Mouse (Mus musculus) cerebellum, adult 8-10 months (tissue): ENCODE results near the gene Fbxo24.

Experiments
- DNase-seq: peaks from one replicate; pipeline ENCODE4 v3.0.0; 2022

The Fbxo24 gene

GRCm38 (mm10) chr5:137628498-137629305 is at the start of gene Fbxo24, which contains the start of the genes Lrch4 and Gm20605:
Gene Fbxo24 (minus strand): TSS chr5:137629002.
Gene Lrch4 (plus strand): TSS chr5:137629121.
Gene Gm20605 (plus strand): TSS chr5:137629175.
- DNase-seq, result peak; percentile 98

- DNase-seq, result no peak
These were observed 49.1 kb upstream of the Fbxo24 start for GRCm38 (mm10) chr5:137677859-137678258.

GRCm38 (mm10) chr5:137674786-137675185 is 46.0 kb upstream of the Fbxo24 start:
- DNase-seq, result no peak

- DNase-seq, result no peak
These were observed 44.2 kb upstream of the Fbxo24 start for GRCm38 (mm10) chr5:137673015-137673414.

- DNase-seq, result no peak
These were observed 43.6 kb upstream of the Fbxo24 start for GRCm38 (mm10) chr5:137672361-137672760.

- no peak for DNase-seq
These were observed 42.8 kb upstream of the Fbxo24 start for GRCm38 (mm10) chr5:137671443-137672240.

GRCm38 (mm10) chr5:137670240-137670639 is 41.4 kb upstream of the Fbxo24 start:
- no peak for DNase-seq

GRCm38 (mm10) chr5:137668971-137669370 is 40.2 kb upstream of the Fbxo24 start:
- DNase-seq, result no peak

- no peak for DNase-seq
These were observed 34.3 kb upstream of the Fbxo24 start for GRCm38 (mm10) chr5:137663057-137663456.

GRCm38 (mm10) chr5:137660064-137660688 is 31.4 kb upstream of the Fbxo24 start:
- no peak for DNase-seq

- DNase-seq, result peak; percentile 76
These were observed 28.2 kb upstream of the Fbxo24 start for GRCm38 (mm10) chr5:137656977-137657376.

GRCm38 (mm10) chr5:137654746-137655145 is 25.9 kb upstream of the Fbxo24 start:
- no peak for DNase-seq

- DNase-seq, result no peak
These were observed 24.6 kb upstream of the Fbxo24 start for GRCm38 (mm10) chr5:137653366-137653765.

- peak; percentile 72 for DNase-seq
These were observed 23.7 kb upstream of the Fbxo24 start for GRCm38 (mm10) chr5:137652474-137652873.

- DNase-seq, result no peak
These were observed 21.1 kb upstream of the Fbxo24 start for GRCm38 (mm10) chr5:137649669-137650571.

- DNase-seq, result no peak
These were observed 20.4 kb upstream of the Fbxo24 start for GRCm38 (mm10) chr5:137649251-137649650.

- no peak for DNase-seq
These were observed 19.2 kb upstream of the Fbxo24 start for GRCm38 (mm10) chr5:137647827-137648601.

- DNase-seq, result no peak
These were observed 16.9 kb upstream of the Fbxo24 start, which contains the start of gene Irs3 for GRCm38 (mm10) chr5:137645652-137646091. Gene Irs3 (minus strand): TSS chr5:137645714.

- no peak for DNase-seq
These were observed 16.4 kb upstream of the Fbxo24 start for GRCm38 (mm10) chr5:137645091-137645651.

GRCm38 (mm10) chr5:137644484-137644883 is 15.7 kb upstream of the Fbxo24 start:
- DNase-seq, result no peak

GRCm38 (mm10) chr5:137642886-137643285 is 14.1 kb upstream of the Fbxo24 start:
- DNase-seq, result no peak
